Mouse (Mus musculus) midbrain, embryonic 15.5 days (tissue): ENCODE data around the gene Nrros. TPM values are rescaled to one million over a fixed set of nuclear protein-coding genes. Genes with fewer than 3 reads are reported as not detected.

Experiments
- ATAC-seq: fragments of 200-750 bp; cut with Nextera tagmentation; replicated peaks from 2 replicates; pipeline ENCODE4 v1.8.0; 2017; ENCODE audit warnings: moderate TSS enrichment
- H3K27ac ChIP-seq: fragments of 300-500 bp; sonication (generic); 2 replicates; pipeline ENCODE4 v1.5.1; 2015; ENCODE audit warnings: mild to moderate bottlenecking, inconsistent platforms
- H3K27me3 ChIP-seq: fragments of 300-500 bp; sonication (generic); replicated peaks from 2 replicates; pipeline ENCODE4 v1.6.1; 2015; ENCODE audit warnings: inconsistent platforms
- H3K36me3 ChIP-seq: fragments of 300-500 bp; sonication (generic); replicated peaks from 2 replicates; pipeline ENCODE4 v1.6.1; 2015; ENCODE audit warnings: inconsistent platforms
- H3K4me1 ChIP-seq: fragments of 300-500 bp; sonication (generic); 2 replicates; pipeline ENCODE4 v1.6.1; 2015; ENCODE audit warnings: inconsistent platforms
- H3K4me2 ChIP-seq: fragments of 300-500 bp; sonication (generic); 2 replicates; pipeline ENCODE4 v1.6.1; 2015; ENCODE audit warnings: inconsistent platforms, mild to moderate bottlenecking, moderate library complexity
- H3K4me3 ChIP-seq: fragments of 300-500 bp; sonication (generic); 2 replicates; pipeline ENCODE4 v1.5.1; 2015; ENCODE audit warnings: mild to moderate bottlenecking, inconsistent platforms
- H3K9ac ChIP-seq: fragments of 300-500 bp; sonication (generic); 2 replicates; pipeline ENCODE4 v1.6.1; 2015; ENCODE audit warnings: mild to moderate bottlenecking, inconsistent platforms
- H3K9me3 ChIP-seq: fragments of 300-500 bp; sonication (generic); 2 replicates; pipeline ENCODE4 v1.6.1; 2016; ENCODE audit warnings: inconsistent platforms
- WGBS: fragments of 180-500 bp; shearing (Covaris S2); methylation state at CpG from one replicate; pipeline ENCODE4 v1.1.7; 2015; ENCODE audit warnings: mixed read lengths; 5-methylcytosine and 5-hydroxymethylcytosine counted together
- polyA plus RNA-seq: library from polyadenylated mRNA; unstranded; fragments of >200 nt; fragmentation: Nextera tagmentation; extraction: Ambion mirVana; gene quantifications from 2 replicates; pipeline ENCODE4 v1.2.1, GENCODE M21; 2015

Nrros gene
- polyA plus RNA-seq, 1 experiment from 2014 or later: 8.6 TPM

- Histone ChIP-seq H3K27me3 (no peaks in the 10 kb centered on the region), H3K4me3 (no peak overlapping the region), H3K4me2 (no peak overlapping the region), H3K4me1 (no peaks in the 10 kb centered on the region), H3K9me3 (no peaks in the 10 kb centered on the region), H3K36me3 (no peaks in the 10 kb centered on the region), H3K9ac (no peak overlapping the region), H3K27ac (no peak overlapping the region)
- 86% methylated on average over 4 of the region's 4 CpGs for WGBS
- ATAC-seq: no peak
Observed at GRCm38 (mm10) chr16:32127046-32127445, 38.3 kb downstream of the Nrros start.

- no peak overlapping the region for H3K9ac ChIP-seq
- no peaks in the 10 kb centered on the region for H3K36me3 ChIP-seq
- no peaks in the 10 kb centered on the region for H3K4me1 ChIP-seq
- no peaks in the 10 kb centered on the region for H3K27me3 ChIP-seq
- H3K9me3 ChIP-seq: no peaks in the 10 kb centered on the region
- H3K4me2 ChIP-seq: no peak overlapping the region
- 92% methylated on average over 3 of the region's 3 CpGs for WGBS
- no peak for ATAC-seq
- no peak overlapping the region for H3K27ac ChIP-seq
- no peak overlapping the region for H3K4me3 ChIP-seq
Observed at GRCm38 (mm10) chr16:32125364-32125763, 40.0 kb downstream of the Nrros start.

GRCm38 (mm10) chr16:32124444-32125335 is 40.7 kb downstream of the Nrros start:
- H3K9ac ChIP-seq: no peak overlapping the region
- H3K4me1 ChIP-seq: no peaks in the 10 kb centered on the region
- no peaks in the 10 kb centered on the region for H3K36me3 ChIP-seq
- H3K4me3 ChIP-seq: no peak overlapping the region
- whole genome bisulfite sequencing: 68% methylated on average over 17 of the region's 17 CpGs
- H3K27ac ChIP-seq: no peak overlapping the region
- no peak overlapping the region for H3K4me2 ChIP-seq
- no peak for ATAC-seq
- no peaks in the 10 kb centered on the region for H3K9me3 ChIP-seq
- H3K27me3 ChIP-seq: no peaks in the 10 kb centered on the region

- Histone ChIP-seq H3K27me3 (no peaks in the 10 kb centered on the region), H3K4me2 (no peak overlapping the region), H3K4me1 (no peaks in the 10 kb centered on the region), H3K27ac (no peak overlapping the region), H3K9ac (no peak overlapping the region), H3K4me3 (no peak overlapping the region), H3K9me3 (no peaks in the 10 kb centered on the region), H3K36me3 (no peaks in the 10 kb centered on the region)
- no peak for ATAC-seq
- 91% methylated on average over 7 of the region's 7 CpGs for WGBS
Observed at GRCm38 (mm10) chr16:32124020-32124419, 41.4 kb downstream of the Nrros start.

GRCm38 (mm10) chr16:32120454-32120853 is 44.9 kb downstream of the Nrros start:
- ATAC-seq: no peak
- Histone ChIP-seq H3K27ac (no peak overlapping the region), H3K36me3 (no peaks in the 10 kb centered on the region), H3K9ac (no peak overlapping the region), H3K9me3 (no peaks in the 10 kb centered on the region), H3K4me1 (no peaks in the 10 kb centered on the region), H3K4me3 (no peak overlapping the region), H3K27me3 (no peaks in the 10 kb centered on the region), H3K4me2 (no peak overlapping the region)
- WGBS: 79% methylated on average over 3 of the region's 3 CpGs

- Histone ChIP-seq H3K9ac (no peak overlapping the region), H3K4me2 (no peak overlapping the region), H3K36me3 (no peaks in the 10 kb centered on the region), H3K4me3 (no peak overlapping the region), H3K4me1 (no peaks in the 10 kb centered on the region), H3K9me3 (no peaks in the 10 kb centered on the region), H3K27ac (no peak overlapping the region), H3K27me3 (no peaks in the 10 kb centered on the region)
- 73% methylated on average over 5 of the region's 5 CpGs for WGBS
- no peak for ATAC-seq
Observed at GRCm38 (mm10) chr16:32116186-32116585, 49.2 kb downstream of the Nrros start.

- Histone ChIP-seq H3K27ac (no peak overlapping the region), H3K27me3 (no peaks in the 10 kb centered on the region), H3K9ac (no peak overlapping the region), H3K4me1 (no peaks in the 10 kb centered on the region), H3K9me3 (no peaks in the 10 kb centered on the region), H3K4me3 (no peak overlapping the region), H3K36me3 (no peaks in the 10 kb centered on the region), H3K4me2 (no peak overlapping the region)
- WGBS: 64% methylated on average over 6 of the region's 6 CpGs
- ATAC-seq: no peak
Observed at GRCm38 (mm10) chr16:32115781-32116180, 49.6 kb downstream of the Nrros start.

- Histone ChIP-seq H3K4me2 (no peak overlapping the region), H3K27me3 (no peaks in the 10 kb centered on the region)
Observed at GRCm38 (mm10) chr16:32114968-32115695, 50.3 kb downstream of the Nrros start.

GRCm38 (mm10) chr16:32114406-32114805 is 51.0 kb downstream of the Nrros start:
- H3K4me1 ChIP-seq: no peaks in the 10 kb centered on the region
- H3K9me3 ChIP-seq: no peaks in the 10 kb centered on the region
- no peak overlapping the region for H3K4me2 ChIP-seq
- WGBS: 89% methylated on average over 10 of the region's 10 CpGs
- no peaks in the 10 kb centered on the region for H3K27me3 ChIP-seq
- no peak overlapping the region for H3K4me3 ChIP-seq
- no peak for ATAC-seq
- no peak overlapping the region for H3K27ac ChIP-seq
- no peaks in the 10 kb centered on the region for H3K36me3 ChIP-seq
- H3K9ac ChIP-seq: no peak overlapping the region

More at GRCm38 (mm10) chr16:32114968-32115695, 50.3 kb downstream of the Nrros start:
- no peaks in the 10 kb centered on the region for H3K9me3 ChIP-seq
- H3K27ac ChIP-seq: no peak overlapping the region
- H3K9ac ChIP-seq: no peak overlapping the region
- WGBS: 12% methylated on average over 15 of the region's 15 CpGs
- H3K4me3 ChIP-seq: no peak overlapping the region
- no peak for ATAC-seq
- H3K4me1 ChIP-seq: no peaks in the 10 kb centered on the region
- no peaks in the 10 kb centered on the region for H3K36me3 ChIP-seq

- Histone ChIP-seq H3K9ac (no peak overlapping the region), H3K4me1 (no peaks in the 10 kb centered on the region), H3K36me3 (no peaks in the 10 kb centered on the region; the same call in 1 of the 2 replicates), H3K9me3 (no peaks in the 10 kb centered on the region), H3K4me2 (no peak overlapping the region), H3K27ac (no peak overlapping the region), H3K27me3 (no peaks in the 10 kb centered on the region), H3K4me3 (no peak overlapping the region)
- ATAC-seq: no peak
- WGBS: 70% methylated on average over 23 of the region's 23 CpGs
Observed at GRCm38 (mm10) chr16:32113541-32114218, 51.7 kb downstream of the Nrros start.

GRCm38 (mm10) chr16:32110951-32111699 is 54.3 kb downstream of the Nrros start:
- Histone ChIP-seq H3K9ac (no peak overlapping the region), H3K27ac (no peak overlapping the region), H3K27me3 (no peaks in the 10 kb centered on the region), H3K4me1 (no peaks in the 10 kb centered on the region), H3K9me3 (no peaks in the 10 kb centered on the region), H3K4me2 (no peak overlapping the region), H3K4me3 (no peak overlapping the region), H3K36me3 (peaks cover 15% of the 10 kb centered on the region)
- 77% methylated on average over 15 of the region's 15 CpGs for WGBS
- no peak for ATAC-seq

- Histone ChIP-seq H3K4me2 (no peak overlapping the region), H3K36me3 (peaks cover 21% of the 10 kb centered on the region), H3K9ac (no peak overlapping the region), H3K4me1 (no peaks in the 10 kb centered on the region), H3K9me3 (no peaks in the 10 kb centered on the region), H3K27me3 (no peaks in the 10 kb centered on the region), H3K27ac (no peak overlapping the region), H3K4me3 (no peak overlapping the region)
- 97% methylated on average over 2 of the region's 2 CpGs for WGBS
- no peak for ATAC-seq
Observed at GRCm38 (mm10) chr16:32108578-32108977, 56.8 kb downstream of the Nrros start.
